Mouse (Mus musculus) lung, postnatal 36 days (tissue): Measurements from ENCODE around the gene Trim11.
"Not testable (repeated sequence)": the region's sequence is repeated elsewhere in the genome, so short reads cannot be mapped to it uniquely, and the experiment has no call there.

ENCODE experiments used
- DNase-seq: peaks from one replicate; pipeline ENCODE4 v3.0.0; 2022; ENCODE audit warnings: mixed read lengths

Gene Trim11

GRCm38 (mm10) chr11:58978027-58978705 is at the start of gene Trim11:
Gene Trim11, plus strand, starts transcription at chr11:58978093.
- DNase-seq, result peak; percentile 67

- DNase-seq, result no peak
Measured at GRCm38 (mm10) chr11:58929055-58929454, 48.8 kb upstream of the Trim11 start.

- no peak for DNase-seq
Measured at GRCm38 (mm10) chr11:58929641-58930040, 48.3 kb upstream of the Trim11 start.

GRCm38 (mm10) chr11:58930254-58930653 is 47.6 kb upstream of the Trim11 start:
- DNase-seq, result no peak

GRCm38 (mm10) chr11:58931576-58931975 is 46.3 kb upstream of the Trim11 start:
- no peak for DNase-seq

- DNase-seq, result peak; percentile 17
Measured at GRCm38 (mm10) chr11:58937909-58938308, 40.0 kb upstream of the Trim11 start.

GRCm38 (mm10) chr11:58938322-58939087 is 39.4 kb upstream of the Trim11 start, which contains the start of gene Rnf187:
Gene Rnf187, minus strand, starts transcription at chr11:58938916.
- DNase-seq, result peak; percentile 96

- no peak for DNase-seq
Measured at GRCm38 (mm10) chr11:58939088-58939439, 38.8 kb upstream of the Trim11 start.

- DNase-seq, result no peak
Measured at GRCm38 (mm10) chr11:58944136-58944535, 33.8 kb upstream of the Trim11 start.

GRCm38 (mm10) chr11:58947306-58947705 is 30.6 kb upstream of the Trim11 start:
- DNase-seq, result no peak

- DNase-seq, result no peak
Measured at GRCm38 (mm10) chr11:58947798-58948528, 29.9 kb upstream of the Trim11 start.

- DNase-seq, result peak; percentile 56
Measured at GRCm38 (mm10) chr11:58948542-58949479, 29.1 kb upstream of the Trim11 start, which contains the start of gene Hist3h2ba. Gene Hist3h2ba, plus strand, starts transcription at chr11:58948920.

GRCm38 (mm10) chr11:58949480-58950431 is 28.1 kb upstream of the Trim11 start:
- no peak for DNase-seq

- no peak for DNase-seq
Measured at GRCm38 (mm10) chr11:58951210-58951609, 26.7 kb upstream of the Trim11 start.

GRCm38 (mm10) chr11:58953351-58954169 is 24.3 kb upstream of the Trim11 start:
- DNase-seq, result no peak

- not testable (repeated sequence) for DNase-seq
Measured at GRCm38 (mm10) chr11:58954170-58954419, 23.8 kb upstream of the Trim11 start.

GRCm38 (mm10) chr11:58954420-58955142 is 23.3 kb upstream of the Trim11 start, which contains the start of the genes Hist3h2a and Trim17:
Gene Hist3h2a, plus strand, starts transcription at chr11:58954685.
Gene Trim17, plus strand, starts transcription at chr11:58954685.
- peak; percentile 97 for DNase-seq

GRCm38 (mm10) chr11:58955143-58955867 is 22.6 kb upstream of the Trim11 start:
- peak; percentile 31 for DNase-seq

- no peak for DNase-seq
Measured at GRCm38 (mm10) chr11:58955868-58956257, 22.0 kb upstream of the Trim11 start.
